Mouse (Mus musculus) liver, embryonic 14.5 days (tissue): Measurements from ENCODE around the gene Zpbp2. TPM values are rescaled to one million over a fixed set of nuclear protein-coding genes. Genes with fewer than 3 reads are reported as not detected.

Source experiments
- ATAC-seq: fragments of 200-750 bp; cut with Nextera tagmentation; 2 replicates; pipeline ENCODE4 v1.8.0; 2017; ENCODE audit warnings: moderate number of reproducible peaks, mild to moderate bottlenecking, moderate library complexity; ENCODE audit not compliant: insufficient read depth
- DNase-seq, 3 experiments: peaks; one replicate each; pipeline ENCODE4 v3.0.0-alpha.2; 2012 to 2013; ENCODE audit warnings: low read depth in 3 of 3, low spot score in 3 of 3
- H3K27ac ChIP-seq: fragments of 300-500 bp; sonication (generic); 2 replicates; pipeline ENCODE4 v1.5.1; 2014; ENCODE audit warnings: moderate library complexity, mild to moderate bottlenecking, control low read depth, inconsistent platforms
- H3K27me3 ChIP-seq: fragments of 300-500 bp; sonication (generic); 2 replicates; pipeline ENCODE4 v1.6.1; 2014; ENCODE audit warnings: mild to moderate bottlenecking, low read length, moderate library complexity; ENCODE audit not compliant: control insufficient read depth, insufficient read depth
- H3K36me3 ChIP-seq: fragments of 300-500 bp; sonication (generic); replicated peaks from 2 replicates; pipeline ENCODE4 v1.6.1; 2014; ENCODE audit warnings: low read depth; ENCODE audit not compliant: control insufficient read depth, insufficient read depth
- H3K4me1 ChIP-seq, 2 experiments: fragments of 200-500 bp in 1 of 2; fragments of 300-500 bp in 1 of 2; sonication (generic) in 1 of 2; replicated peaks; 2 replicates each; pipeline ENCODE4 v1.6.1; 2012 to 2014; ENCODE audit warnings: antibody characterized with exemption in 1 of 2, inconsistent platforms in 1 of 2, low read length in 1 of 2; ENCODE audit not compliant: control insufficient read depth in 2 of 2, insufficient read depth in 2 of 2
- H3K4me2 ChIP-seq: fragments of 300-500 bp; sonication (generic); 2 replicates; pipeline ENCODE4 v1.6.1; 2014; ENCODE audit warnings: low read depth, mild to moderate bottlenecking, control low read depth, moderate library complexity
- H3K4me3 ChIP-seq, 2 experiments: fragments of 200-500 bp in 1 of 2; fragments of 300-500 bp in 1 of 2; sonication (generic) in 1 of 2; 2 replicates each; pipeline ENCODE4 v1.5.1; 2012 to 2014; ENCODE audit warnings: low read depth in 2 of 2, low read length in 2 of 2, mild to moderate bottlenecking in 2 of 2, control low read depth in 1 of 2, inconsistent platforms in 1 of 2, moderate library complexity in 1 of 2; ENCODE audit not compliant: insufficient read depth in 1 of 2
- H3K9ac ChIP-seq: fragments of 300-500 bp; sonication (generic); replicated peaks from 2 replicates; pipeline ENCODE4 v1.6.1; 2014; ENCODE audit warnings: mild to moderate bottlenecking, control low read depth, moderate library complexity
- H3K9me3 ChIP-seq: fragments of 300-500 bp; sonication (generic); 2 replicates; pipeline ENCODE4 v1.6.1; 2016; ENCODE audit warnings: low read length, mixed read lengths; ENCODE audit not compliant: control insufficient read depth
- CTCF ChIP-seq: IDR thresholded peaks from 2 replicates; pipeline ENCODE4 v1.5.1; 2016; ENCODE audit warnings: antibody characterized with exemption, low read depth, control low read depth
- EP300 ChIP-seq: IDR thresholded peaks from 2 replicates; pipeline ENCODE4 v1.6.1; 2016; ENCODE audit warnings: antibody characterized with exemption, low read depth
- WGBS: fragments of 180-500 bp; shearing (Covaris S2); extraction: QIAGEN DNeasy Blood & Tissue Kit; methylation state at CpG from one replicate; pipeline ENCODE4 v1.1.7; 2014; ENCODE audit not compliant: insufficient replicate concordance; 5-methylcytosine and 5-hydroxymethylcytosine counted together
- polyA plus RNA-seq, 2 experiments: library from polyadenylated mRNA; depleted of rRNA in 1 of 2; stranded (reverse) in 1 of 2; unstranded in 1 of 2; fragments of >200 nt; fragmentation: Nextera tagmentation in 1 of 2; extraction: Ambion mirVana in 1 of 2; gene quantifications; 2 replicates each; pipeline versions ENCODE4 v1.2.1 to v1.2.3; 2012 to 2014

Zpbp2 gene
- polyA plus RNA-seq, 2 experiments: 0.44 to 0.76 TPM

DNA sequence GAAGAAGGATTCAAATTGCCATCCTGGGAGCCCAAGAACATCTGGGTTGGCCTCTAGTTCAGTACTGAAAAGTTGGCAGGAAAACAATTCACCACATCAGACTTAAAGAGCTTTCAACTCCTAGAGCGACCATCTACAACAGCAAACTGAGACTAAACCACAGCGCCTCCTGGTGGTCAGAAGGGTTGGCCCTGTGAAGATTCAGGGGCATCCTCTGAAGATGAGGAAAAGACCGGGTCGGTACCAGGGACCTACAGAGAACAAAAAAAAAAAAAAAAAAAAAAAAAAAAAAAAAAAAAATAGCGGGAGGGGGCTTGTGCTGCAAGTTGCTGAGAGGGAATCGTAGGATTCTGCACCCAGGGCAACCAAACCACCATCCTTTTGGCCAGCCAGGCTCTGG, 46.5 kb downstream of the Zpbp2 start:
- DNase-seq: peak in 2 of 3 experiments; percentile 62 to 67
- Histone ChIP-seq H3K4me3 (no peak overlapping the region), H3K9ac (no peak overlapping the region), H3K27me3 (peaks cover 25% of the 10 kb centered on the region), H3K4me1 (peaks cover 0 to 3% of the 10 kb centered on the region in 2 experiments; a peak in 1 of 4 replicates), H3K9me3 (no peaks in the 10 kb centered on the region), H3K36me3 (no peaks in the 10 kb centered on the region), H3K4me2 (no peak overlapping the region), H3K27ac (no peak overlapping the region)
- TF ChIP-seq CTCF (peak; percentile 91), EP300 (no peak)
- peak; percentile 71 for ATAC-seq
- 26% methylated on average over 6 of the region's 6 CpGs for WGBS

DNA sequence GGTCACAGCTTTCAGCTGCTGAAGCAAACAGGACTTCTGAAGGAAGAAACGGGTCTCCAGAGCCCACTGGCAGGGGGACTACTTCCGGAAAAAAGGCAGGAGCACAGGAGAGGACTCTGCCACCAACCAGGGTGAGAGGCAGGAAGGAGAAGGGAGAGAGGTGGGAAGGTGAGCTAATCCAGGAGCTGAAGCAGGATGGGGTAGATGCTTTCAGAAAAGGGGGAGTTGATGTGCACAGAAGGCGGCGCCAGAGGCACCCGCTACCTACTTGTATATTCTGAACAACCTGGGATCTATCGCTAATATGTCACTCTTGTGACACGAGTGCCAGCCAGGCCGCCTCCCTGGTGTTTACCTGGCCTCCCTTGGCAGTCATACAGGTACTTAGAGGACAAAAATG, 47.1 kb downstream of the Zpbp2 start, which contains the start of gene Lrrc3c:
Gene Lrrc3c (plus strand): TSS at position 301 of the 400 bp plus-strand sequence.
- no peak within 1 kb of the TSS for H3K4me3 ChIP-seq
- no peaks in the 10 kb centered on the region for H3K9me3 ChIP-seq
- H3K27ac ChIP-seq: no peak within 1 kb of the TSS
- TF ChIP-seq CTCF: no peak
- TF ChIP-seq EP300: no peak
- no peaks in the 10 kb centered on the region for H3K4me1 ChIP-seq
- H3K27me3 ChIP-seq: peaks cover 22% of the 10 kb centered on the region
- no peak for DNase-seq
- no peaks in the 10 kb centered on the region for H3K36me3 ChIP-seq
- WGBS: 72% methylated on average over 8 of the region's 8 CpGs
- H3K9ac ChIP-seq: no peak within 1 kb of the TSS
- H3K4me2 ChIP-seq: no peak within 1 kb of the TSS
- no peak for ATAC-seq

DNA sequence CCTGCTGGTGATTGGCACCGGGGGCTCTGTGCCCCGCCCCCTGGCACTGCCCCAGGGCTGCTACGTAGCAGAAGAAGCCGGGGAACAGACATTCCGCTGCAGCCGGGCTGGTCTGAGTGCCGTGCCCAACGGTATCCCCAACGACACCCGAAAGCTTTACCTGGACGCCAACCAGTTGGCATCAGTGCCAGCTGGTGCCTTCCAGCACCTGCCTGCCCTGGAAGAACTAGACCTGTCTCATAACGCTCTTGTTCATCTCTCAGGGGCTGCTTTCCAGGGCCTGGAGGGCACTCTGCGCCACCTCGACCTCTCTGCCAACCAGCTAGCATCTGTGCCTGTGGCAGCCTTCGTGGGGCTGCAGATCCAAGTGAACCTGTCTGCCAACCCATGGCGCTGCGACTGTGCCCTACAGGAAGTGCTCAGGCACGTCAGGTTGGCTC, 48.0 kb downstream of the Zpbp2 start:
- no peak overlapping the region for H3K4me2 ChIP-seq
- DNase-seq (no peak), ATAC-seq (no peak)
- no peaks in the 10 kb centered on the region for H3K4me1 ChIP-seq
- no peak overlapping the region for H3K9ac ChIP-seq
- TF ChIP-seq CTCF (no peak), EP300 (no peak)
- no peaks in the 10 kb centered on the region for H3K9me3 ChIP-seq
- no peaks in the 10 kb centered on the region for H3K36me3 ChIP-seq
- H3K4me3 ChIP-seq: no peak overlapping the region
- H3K27me3 ChIP-seq: peaks cover 22% of the 10 kb centered on the region
- H3K27ac ChIP-seq: no peak overlapping the region
- 52% methylated on average over 18 of the region's 18 CpGs for WGBS

DNA sequence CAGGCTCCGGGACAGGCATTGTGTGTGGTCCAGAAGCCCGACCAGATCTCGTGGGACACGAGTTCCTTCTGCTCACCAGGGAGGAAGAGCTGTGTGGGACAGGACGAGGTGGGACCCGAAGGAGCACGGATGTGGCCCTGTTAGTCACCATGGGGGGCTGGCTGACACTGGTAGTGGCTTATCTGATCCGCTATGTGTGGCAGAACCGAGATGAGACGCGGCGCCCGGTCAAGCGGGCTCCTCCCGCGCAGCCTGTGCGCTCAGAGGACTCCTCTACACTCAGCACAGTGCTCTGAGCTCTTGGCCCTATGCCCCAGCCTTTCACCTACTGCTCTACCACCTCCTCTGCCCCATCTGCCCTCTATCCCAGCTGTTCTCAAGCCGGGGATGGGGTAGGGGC, 48.4 kb downstream of the Zpbp2 start:
- Histone ChIP-seq H3K9me3 (no peaks in the 10 kb centered on the region), H3K27ac (no peak overlapping the region), H3K27me3 (peaks cover 22% of the 10 kb centered on the region), H3K4me1 (no peaks in the 10 kb centered on the region), H3K4me3 (no peak overlapping the region), H3K4me2 (no peak overlapping the region), H3K36me3 (no peaks in the 10 kb centered on the region), H3K9ac (no peak overlapping the region)
- ATAC-seq (no peak), DNase-seq (no peak)
- WGBS: 13% methylated on average over 18 of the region's 18 CpGs
- TF ChIP-seq EP300 (no peak), CTCF (no peak)

DNA sequence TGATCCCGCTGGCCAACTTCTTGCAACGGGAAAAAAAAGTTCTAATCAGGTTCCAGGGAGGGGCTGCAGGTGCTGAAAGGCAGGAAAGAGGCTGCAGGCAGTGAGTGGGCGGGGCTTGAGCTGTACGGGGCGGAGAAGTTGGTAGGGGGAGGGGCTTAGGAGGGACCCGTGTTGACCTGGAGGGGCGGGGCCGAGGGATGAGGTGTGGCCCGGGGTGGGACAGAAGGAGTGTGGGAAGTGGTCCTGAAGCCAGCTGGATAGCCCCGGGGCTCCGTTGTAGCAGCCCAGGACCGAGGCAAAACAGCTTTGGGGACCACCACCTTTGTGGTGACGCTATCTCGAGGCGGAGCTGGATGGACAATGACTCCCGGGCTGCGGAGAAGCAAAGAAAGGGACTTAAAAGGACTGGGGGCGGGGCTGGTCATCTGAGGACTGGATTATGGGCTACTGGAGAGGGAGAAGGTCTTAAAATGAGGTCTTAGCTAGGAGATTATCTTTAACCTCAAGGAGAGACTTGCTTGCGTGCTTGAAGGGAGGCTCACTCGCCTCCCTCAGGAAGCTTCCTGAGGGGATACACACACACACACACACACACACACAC, 51.3 kb downstream of the Zpbp2 start:
- WGBS: 3% methylated on average over 20 of the region's 20 CpGs
- Histone ChIP-seq H3K4me2 (peak overlapping the region; percentile 18), H3K4me3 (peak overlapping the region in 1 of 2 experiments; percentile 29; a peak in 2 of 4 replicates), H3K9ac (no peak overlapping the region), H3K27me3 (peaks cover 22% of the 10 kb centered on the region), H3K9me3 (no peaks in the 10 kb centered on the region), H3K27ac (no peak overlapping the region), H3K36me3 (no peaks in the 10 kb centered on the region), H3K4me1 (no peaks in the 10 kb centered on the region)
- TF ChIP-seq EP300 (no peak), CTCF (no peak)
- peak; percentile 30; the same call in 1 of the 2 replicates for ATAC-seq
- no peak for DNase-seq
